Mouse (Mus musculus) layer of hippocampus, adult 18-20 months (tissue): Measurements from ENCODE around the gene Papss2. TPM values are rescaled to one million over a fixed set of nuclear protein-coding genes. Genes with fewer than 3 reads are reported as not detected.

ENCODE experiments used
- DNase-seq, 2 experiments: peaks; one replicate each; pipeline ENCODE4 v3.0.0; 2022; ENCODE audit warnings: low spot score in 2 of 2
- total RNA-seq, 2 experiments: library from RNA; stranded (reverse); gene quantifications; 2 replicates each; pipeline ENCODE4 v1.2.3; 2021

Papss2 gene
- total RNA-seq, 2 experiments from 2014 or later = 16.2 to 16.4 TPM

DNA sequence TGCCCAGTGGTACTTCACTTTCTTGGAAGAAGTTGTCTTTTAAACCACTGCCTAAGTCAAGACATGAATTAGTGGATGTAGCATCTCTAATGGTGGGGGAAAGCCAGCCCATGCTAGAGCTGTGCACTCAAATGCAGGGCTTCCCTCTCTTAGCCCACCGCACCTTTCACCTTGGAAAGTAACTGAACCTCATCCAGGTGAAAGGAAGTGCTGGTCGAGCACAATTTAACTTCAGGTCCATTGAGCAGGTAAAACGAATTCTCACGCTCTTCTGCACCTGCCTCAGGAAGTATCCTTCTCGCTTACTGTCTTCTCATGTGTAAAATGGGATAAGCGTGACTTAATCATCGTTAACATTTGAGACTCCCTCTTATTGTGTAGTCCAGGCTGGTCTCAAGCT, 3.4 kb downstream of the Papss2 start:
- DNase-seq = no peak

GRCm38 (mm10) chr19:32599436-32599835, 3.8 kb downstream of the Papss2 start:
- DNase-seq = no peak

DNA sequence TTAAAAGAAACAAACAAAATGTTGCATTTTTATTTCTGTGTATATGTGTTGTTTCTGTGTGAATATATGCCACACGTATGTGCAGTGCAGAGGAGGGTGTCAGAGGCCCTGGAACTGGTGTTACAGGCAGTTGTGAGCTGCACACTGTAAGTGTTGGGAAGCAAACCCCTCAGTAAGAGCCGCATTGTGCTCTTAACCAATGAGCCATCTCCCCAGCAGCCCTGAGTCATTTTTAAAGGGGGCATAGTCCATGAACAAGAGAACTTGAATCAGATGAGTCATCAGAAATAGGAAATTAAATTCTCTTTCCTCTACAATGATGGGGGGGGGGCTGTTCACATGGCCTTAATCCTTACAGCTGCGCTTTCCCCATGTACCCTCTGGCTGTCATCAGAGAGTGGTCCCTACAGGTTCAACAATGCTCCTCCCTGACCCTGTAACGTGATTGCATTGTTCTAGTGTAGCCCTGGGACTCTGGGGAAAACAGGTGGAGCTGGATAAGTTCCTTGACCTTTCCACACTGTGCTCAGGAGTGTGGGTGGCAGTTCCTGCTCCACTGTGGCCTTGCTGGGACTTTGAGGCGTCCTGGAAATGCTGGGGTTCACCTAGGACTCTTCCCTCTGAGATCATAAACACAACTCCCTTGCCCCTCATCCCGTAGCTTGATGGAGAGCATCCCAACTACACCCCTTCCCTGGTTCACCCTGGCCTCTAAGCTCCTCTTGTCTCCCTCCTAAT, 5.6 kb downstream of the Papss2 start:
- no peak for DNase-seq

- DNase-seq = no peak
These were observed 7.9 kb downstream of the Papss2 start for GRCm38 (mm10) chr19:32603466-32603865.

GRCm38 (mm10) chr19:32604127-32604526, 8.5 kb downstream of the Papss2 start:
- no peak for DNase-seq

DNA sequence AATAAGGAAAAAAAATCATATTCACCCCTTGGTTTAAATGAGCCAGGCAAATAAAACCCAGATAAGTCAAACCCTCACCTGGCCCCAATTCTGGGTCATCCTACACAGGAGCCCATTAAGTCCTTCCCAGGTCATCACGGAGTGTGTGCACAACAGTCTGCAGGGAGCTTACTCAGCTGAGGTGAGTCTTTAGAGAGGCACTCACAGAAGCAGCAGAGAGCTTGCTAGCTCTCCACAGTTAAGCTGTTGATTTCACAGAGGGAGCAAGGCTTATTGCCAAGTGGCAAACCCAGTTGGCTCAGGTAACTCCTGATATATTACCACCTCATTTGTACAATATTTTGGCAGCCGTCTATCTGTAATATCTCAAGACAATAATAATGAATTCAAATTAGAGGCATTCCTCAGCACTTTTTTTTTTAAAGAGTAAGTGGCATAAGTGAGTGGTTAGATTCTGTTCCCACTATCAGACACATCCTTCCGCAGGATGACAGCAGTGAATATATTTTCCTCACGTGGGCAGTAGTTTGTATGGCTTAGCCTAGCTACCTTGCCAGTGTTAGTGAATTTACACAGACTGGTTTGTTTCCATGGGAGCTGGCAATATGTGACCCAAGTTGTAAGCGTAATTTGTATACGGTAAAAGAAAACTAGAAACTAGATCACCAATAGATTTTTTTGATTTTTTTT, 9.1 kb downstream of the Papss2 start:
- no peak for DNase-seq

- DNase-seq = no peak
These were observed 10.7 kb downstream of the Papss2 start for GRCm38 (mm10) chr19:32606227-32606827.

DNA sequence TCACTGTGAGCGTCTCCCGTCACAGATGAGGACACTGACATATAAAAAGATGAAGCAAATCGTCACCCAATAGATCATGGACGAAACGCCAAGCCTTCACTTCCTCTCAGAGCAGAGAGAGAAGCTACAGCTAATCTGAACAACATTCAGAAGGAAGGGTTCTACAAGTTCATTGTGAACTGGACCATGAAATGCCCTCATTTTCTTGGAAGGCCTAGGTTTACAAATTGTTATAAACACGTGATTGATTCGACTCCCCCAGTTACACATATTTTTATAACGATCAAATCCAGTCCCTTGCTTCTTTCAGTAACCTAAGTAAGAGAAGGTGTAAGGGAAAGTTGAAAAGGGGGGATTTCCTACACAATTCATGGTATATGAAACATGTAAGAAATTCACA, 11.4 kb downstream of the Papss2 start:
- DNase-seq = no peak

GRCm38 (mm10) chr19:32611386-32612092, 15.9 kb downstream of the Papss2 start:
- no peak for DNase-seq

GRCm38 (mm10) chr19:32614046-32614771, 18.6 kb downstream of the Papss2 start:
- DNase-seq = no peak

GRCm38 (mm10) chr19:32614772-32615099, 19.1 kb downstream of the Papss2 start:
- DNase-seq = no peak

GRCm38 (mm10) chr19:32616646-32617045, 21.1 kb downstream of the Papss2 start:
- DNase-seq = no peak

DNA sequence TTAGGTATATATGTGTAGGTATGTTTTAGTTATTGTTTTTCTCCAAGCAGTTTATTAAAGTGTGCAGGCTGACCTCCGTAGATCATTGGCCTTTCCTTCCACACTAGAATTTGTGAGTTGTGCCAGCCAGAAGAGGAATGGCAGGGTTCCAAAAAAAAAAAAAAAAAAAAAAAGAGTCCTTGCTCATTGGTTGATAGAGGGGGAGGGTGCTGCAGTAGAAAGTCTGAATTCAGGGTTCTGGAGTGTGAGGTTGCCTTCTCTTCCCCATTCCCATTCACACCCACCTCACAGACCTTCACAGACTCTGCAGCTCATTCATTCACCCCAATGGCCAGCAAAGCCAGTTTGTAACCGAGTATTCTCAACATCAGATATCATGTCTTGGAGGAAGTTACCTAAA, 24.1 kb downstream of the Papss2 start:
- DNase-seq = no peak

- no peak for DNase-seq
These were observed 25.4 kb downstream of the Papss2 start for GRCm38 (mm10) chr19:32620859-32621445.

DNA sequence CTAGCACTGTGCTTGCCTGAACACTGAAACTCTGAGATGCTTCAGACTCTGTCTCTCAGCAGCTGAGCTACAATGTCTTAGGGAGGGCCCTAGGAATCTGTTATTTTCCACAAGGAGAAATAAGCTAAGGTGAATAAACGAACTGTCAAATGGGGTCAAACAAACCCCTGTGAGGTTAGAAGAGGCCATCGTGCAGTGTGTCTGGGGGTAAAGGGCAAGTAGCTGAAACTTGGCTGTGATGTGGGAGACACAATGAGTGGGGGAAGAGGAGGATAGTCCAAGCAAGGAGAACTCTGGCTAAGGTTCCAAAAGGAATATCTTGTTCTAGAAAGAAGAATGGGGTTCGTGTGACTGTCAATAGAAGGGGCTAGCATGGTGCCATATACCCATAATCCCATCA, 26.6 kb downstream of the Papss2 start:
- no peak for DNase-seq

GRCm38 (mm10) chr19:32626768-32627331, 31.3 kb downstream of the Papss2 start:
- no peak for DNase-seq

DNA sequence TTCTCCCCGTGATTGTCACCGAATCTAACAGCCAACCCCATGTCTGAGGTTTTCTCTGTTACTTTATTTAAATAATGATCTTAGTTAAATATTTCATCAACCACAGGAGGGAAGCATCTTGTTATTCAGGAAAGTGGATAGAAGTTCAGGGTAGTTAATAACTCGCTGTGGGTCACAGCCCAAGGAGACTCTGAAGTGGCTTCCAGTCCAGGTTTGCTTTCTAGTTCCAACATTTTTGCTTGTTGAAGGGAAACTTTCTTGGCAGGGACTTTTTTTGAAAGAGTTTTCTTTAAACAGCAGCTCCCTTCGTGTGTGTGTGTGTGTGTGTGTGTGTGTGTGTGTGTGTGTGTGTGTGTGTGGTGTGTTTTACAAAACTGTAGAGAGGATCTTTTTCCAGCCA, 32.0 kb downstream of the Papss2 start:
- DNase-seq = no peak

DNA sequence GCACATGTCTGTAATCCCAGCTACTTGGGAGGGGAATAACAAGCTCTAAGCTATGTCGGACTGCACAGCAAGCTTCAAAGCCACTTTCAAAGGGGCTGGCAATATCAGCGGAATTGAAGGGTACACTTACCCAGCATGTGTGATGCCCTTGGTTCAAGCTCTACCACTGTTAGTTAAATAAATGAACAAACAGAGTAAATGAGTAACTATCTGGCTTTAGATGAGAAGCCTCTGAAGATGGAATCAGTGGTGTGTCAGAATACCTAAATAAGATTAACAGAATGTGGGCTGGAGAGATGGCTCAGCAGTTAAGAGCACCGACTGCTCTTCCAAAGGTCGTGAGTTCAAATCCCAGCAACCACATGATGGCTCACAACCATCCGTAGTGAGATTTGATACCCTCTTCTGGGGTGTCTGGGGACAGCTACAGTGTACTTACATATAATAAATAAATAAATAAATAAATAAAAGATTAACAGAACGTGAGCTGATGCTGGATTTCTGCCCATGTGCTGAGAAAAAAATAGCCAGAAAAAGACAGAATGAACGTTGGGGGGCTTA, 33.1 kb downstream of the Papss2 start:
- DNase-seq = no peak

DNA sequence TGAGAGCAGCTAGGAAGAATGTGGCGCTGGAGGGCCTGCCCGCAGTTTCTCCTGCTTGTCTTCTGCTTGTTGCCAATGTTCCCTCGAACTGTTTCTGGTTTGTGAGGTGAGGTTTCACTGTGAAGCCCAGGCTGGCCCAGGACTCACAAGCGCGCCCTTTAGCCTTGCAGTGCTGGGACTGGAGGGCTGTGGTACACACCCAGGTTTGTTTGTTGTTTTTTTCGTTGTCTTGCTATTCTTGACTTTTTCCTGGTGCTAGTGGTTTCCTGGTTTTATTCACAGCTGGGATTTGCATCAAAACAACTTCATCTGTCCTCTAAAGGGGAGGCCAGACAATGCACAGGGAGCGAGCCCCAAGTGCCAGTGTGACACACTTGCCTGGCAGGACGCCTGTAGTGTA, 39.3 kb downstream of the Papss2 start:
- DNase-seq = no peak
